Mouse (Mus musculus) WW6 (cell line): ENCODE measurements around the gene Dcbld1.
"Not testable (repeated sequence)": the region's sequence is repeated elsewhere in the genome, so short reads cannot be mapped to it uniquely, and the experiment has no call there.

Experiments
- DNase-seq: peaks from one replicate; pipeline ENCODE4 v3.0.0-alpha.2; 2013; ENCODE audit warnings: low read depth, low spot score

Dcbld1 gene

GRCm38 (mm10) chr10:52260209-52260608 is 26.8 kb downstream of the Dcbld1 start:
- DNase-seq = no peak

DNA sequence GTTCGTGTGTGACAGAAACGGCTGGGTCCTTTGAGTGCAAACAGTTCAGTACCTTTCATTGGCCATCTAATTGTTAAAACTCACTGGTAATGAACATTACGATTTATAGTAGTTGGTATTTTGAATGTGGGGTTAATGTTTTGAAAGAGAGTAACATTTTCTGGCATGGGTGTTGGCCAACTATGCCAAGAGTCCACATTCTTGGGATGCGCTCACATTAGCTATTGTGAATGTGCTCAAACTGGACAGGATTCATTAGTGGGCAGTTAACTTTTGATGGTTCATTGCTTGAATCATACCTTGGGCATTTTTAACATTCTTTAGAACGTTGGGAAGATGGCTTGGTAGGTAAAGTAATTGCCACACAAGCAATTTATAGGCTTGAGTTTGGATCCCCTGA is 30.7 kb downstream of the Dcbld1 start:
- no peak for DNase-seq

- no peak for DNase-seq
Measured at GRCm38 (mm10) chr10:52268879-52269278, 35.5 kb downstream of the Dcbld1 start.

DNA sequence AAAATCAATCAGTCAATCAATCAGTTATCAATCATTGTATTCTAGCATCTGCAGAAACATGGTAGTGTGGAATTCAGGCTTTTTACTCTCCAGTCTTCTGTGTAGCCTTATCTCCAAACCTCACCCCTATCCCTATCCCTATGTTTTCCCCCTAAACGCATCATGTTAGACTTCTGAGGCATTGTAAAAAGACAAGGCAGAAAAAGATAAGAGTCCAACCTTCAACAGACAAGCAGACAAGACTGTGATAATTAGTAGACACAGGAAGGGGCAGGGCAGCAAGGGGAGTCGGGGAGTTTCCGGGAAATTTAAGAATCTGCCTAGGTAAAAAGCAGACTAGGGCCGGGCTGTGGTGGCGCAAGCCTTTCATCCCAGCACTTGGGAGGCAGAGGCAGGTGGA is 38.0 kb downstream of the Dcbld1 start:
- DNase-seq = no peak

DNA sequence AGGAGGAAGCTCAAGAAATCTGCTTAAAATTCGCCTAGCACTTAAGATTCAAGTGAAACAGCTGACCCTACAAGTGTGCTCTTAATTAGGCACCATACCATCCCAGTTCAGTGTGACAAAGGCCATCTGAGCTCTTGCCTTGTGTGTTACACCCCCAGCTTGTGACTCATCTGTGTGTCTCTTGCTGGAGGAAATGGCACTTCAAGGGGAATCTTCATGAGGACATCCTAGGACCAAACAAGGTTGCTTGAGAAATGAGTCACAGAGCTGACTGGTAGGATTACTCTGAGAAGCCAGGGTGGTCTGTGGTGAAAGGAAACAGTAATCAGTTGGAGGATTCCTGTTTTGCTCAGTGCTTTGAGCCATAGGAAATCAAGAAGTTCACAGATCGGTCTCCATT is 39.6 kb downstream of the Dcbld1 start:
- DNase-seq = no peak

DNA sequence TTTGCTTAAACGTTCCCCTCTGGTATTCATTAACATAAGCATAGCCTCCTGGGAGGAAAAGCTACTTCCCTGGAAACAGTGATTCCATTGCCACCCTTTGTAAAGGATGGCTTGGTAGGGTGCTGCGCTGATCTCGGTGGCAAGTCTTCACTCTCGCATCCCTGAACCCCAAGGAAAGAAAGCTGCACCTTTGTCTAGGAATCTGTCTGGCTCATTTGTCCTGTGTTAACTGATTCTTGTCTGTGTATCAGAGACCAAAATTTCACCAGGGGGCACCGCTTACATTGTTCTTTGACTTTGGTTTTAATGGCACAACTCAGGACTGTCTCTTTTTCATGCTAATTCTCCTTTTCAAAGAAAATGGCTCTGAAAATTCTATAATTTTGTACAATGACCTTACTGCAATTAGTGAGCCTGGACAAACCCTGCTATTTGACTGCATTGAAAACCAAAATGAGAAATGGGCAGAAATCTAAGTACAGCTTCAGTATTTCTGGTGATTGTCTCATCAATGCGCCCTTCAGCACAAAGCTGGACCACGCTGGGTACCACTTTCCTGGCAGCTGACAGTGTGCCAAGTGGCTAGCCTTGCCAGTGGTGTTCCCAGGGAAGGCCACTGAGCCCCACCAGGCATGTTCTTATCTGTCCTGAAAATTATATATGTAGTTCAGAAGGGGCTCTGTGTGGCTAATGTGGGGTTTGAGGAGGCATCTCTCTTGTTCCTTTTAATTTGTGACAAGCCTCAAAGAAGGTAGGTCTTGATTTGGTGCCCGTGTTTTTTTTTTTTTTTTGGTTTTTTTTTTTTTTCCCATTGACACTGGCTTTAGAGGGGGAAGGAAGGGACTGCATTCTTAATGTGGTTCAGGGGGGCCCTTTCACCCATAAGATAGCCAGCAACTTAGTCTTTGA is 40.8 kb downstream of the Dcbld1 start:
- DNase-seq = peak; percentile 61

DNA sequence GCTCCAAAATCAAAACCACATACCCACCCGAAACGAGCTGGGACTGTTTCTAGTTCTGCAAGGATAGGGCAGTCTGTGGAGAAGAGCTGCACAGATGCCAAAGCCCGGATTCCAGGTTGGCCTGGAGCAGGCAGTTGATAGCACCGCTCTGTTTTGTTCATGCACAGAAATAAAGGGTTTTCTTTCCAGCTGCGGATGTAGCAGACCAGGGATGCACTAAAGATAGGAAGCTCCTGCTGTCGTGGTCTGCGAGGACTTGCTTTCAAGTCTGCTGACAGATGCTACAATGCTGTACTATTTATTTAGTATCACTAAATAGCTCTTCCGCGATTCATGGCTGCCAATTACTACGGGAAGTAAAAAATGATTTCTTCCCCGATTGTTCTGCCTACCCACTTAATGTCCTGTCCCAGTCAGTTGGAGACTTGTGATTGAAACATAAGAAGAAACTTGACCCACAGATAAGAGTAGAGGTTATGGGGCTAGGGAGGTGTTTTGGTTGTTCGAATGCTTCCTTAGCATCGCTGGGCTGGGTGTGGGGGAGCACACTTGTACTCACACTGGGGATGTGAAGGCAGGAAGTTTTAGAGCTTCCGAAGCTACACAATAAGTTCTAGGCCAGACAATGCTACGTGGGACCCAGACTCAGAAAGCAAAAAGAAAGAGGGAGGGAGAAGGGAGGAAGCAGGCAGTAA is 41.6 kb downstream of the Dcbld1 start:
- no peak for DNase-seq

- no peak for DNase-seq
Measured at GRCm38 (mm10) chr10:52276579-52276978, 43.2 kb downstream of the Dcbld1 start.

DNA sequence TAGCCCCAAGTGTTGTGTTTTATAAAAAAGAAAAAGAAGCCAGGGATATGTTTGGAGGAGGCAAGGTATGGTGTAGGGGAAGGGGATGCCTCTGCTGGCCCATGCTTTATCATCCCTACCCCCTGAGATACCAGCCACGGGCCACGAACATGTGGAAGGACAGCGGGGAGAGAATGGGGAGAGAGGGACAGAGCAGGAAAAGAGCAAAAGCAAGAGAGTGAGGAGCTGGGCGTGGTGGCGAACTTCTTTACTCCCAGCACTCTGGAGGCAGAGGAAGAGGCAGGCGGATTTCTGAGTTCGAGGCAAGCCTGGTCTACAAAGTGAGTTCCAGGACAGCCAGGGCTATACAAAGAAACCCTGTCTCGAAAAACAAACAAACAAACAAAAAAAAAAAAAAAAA is 44.1 kb downstream of the Dcbld1 start:
- not testable (repeated sequence) for DNase-seq

DNA sequence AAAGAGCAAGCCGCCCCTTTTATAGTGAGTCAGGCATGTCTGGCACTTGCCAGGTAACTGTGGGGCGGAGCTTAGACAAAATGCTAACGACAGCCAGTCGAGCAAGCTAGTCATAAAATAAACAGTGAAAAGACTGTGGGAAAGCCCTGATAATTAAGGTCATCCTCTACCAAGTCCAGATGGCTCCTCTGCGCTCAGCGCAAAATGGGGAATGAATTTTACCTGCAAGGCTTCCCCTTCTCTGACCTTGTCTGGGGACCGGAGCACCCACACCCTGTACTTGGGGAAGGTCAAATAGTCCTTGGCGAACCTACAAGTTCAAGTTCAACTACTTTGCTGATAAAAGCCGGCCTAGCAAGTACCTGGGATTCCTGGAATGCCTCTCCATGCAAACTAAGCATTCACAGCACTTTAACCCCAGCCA is 44.6 kb downstream of the Dcbld1 start:
- no peak for DNase-seq

DNA sequence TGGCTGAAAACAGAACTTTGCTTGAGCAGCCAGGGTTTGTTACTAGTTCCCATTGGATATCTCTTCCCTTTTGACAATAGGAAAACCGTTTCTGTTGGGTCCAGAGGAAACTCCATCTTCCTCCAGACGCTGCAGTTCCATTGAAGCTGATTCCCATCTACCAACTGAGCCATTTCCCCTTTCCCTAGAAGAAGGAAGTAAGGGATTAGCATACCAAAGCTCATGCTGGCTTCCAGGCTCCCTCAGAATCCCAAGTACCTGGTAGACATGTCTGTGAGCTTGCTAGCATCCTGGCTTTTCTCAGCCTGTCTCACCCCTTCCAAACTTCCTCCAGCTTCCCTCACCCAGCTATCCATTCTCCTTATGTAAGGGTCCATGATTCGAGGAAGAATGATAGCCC is 45.4 kb downstream of the Dcbld1 start:
- DNase-seq = no peak

- DNase-seq = no peak
Measured at GRCm38 (mm10) chr10:52279876-52280275, 46.5 kb downstream of the Dcbld1 start.

- DNase-seq = no peak
Measured at GRCm38 (mm10) chr10:52280623-52281022, 47.2 kb downstream of the Dcbld1 start.

DNA sequence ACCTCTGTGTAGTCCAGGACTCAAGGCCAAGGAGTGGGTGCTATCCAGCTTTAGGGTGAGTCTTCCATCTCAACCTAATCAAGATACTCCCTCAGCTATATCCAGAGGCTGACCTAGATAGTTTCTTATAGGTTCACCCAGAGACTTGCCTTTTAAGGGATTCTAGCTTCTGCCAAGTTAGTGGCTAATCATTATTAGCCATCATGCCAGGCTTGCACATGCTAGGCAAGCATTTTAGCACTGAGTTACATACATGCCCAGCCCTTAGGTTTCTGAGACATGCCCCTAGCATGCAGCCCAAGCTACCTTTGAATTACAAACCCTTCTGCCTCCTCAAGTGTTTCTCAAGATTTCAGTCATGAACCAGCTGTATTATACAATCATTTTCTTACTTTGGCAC is 47.9 kb downstream of the Dcbld1 start:
- no peak for DNase-seq

GRCm38 (mm10) chr10:52284578-52284977 is 51.2 kb downstream of the Dcbld1 start:
- DNase-seq = no peak

- no peak for DNase-seq
Measured at GRCm38 (mm10) chr10:52287852-52288533, 54.6 kb downstream of the Dcbld1 start.

DNA sequence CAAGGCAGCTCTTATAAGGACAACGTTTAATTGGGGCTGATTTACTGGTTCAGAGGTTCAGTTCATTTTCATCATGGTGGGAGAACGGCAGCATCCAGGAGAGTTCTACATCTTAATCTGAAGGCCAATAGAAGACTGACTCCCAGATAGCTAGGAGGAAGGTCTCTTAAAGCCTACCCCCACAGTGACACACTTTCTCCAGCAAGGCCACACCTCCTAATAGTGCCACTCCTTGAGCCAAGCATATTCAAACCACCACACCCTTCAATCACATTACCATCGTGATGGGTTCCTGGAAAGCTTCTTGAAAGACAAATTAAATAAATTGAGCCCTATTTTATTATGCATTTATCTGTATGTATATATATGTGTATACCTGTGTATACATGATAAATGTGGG is 55.8 kb downstream of the Dcbld1 start:
- DNase-seq = no peak

DNA sequence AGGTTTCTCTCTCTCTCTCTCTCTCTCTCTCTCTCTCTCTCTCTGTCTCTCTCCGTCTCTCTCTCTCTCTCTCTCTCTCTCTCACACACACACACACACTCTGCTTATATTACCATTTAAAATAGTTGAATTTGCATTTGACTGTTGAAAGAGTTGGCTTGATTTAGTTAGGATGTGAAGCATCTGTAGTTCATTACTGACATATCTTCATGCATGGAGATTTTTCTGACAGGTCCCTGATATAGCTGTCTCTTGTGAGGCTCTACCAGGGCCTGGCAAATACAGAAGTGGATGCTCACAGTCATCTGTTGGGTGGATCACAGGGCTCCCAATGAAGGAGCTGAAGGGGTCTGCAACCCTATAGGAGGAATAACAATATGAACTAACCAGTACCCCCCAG is 59.0 kb downstream of the Dcbld1 start:
- not testable (repeated sequence) for DNase-seq

GRCm38 (mm10) chr10:52293921-52294577 is 60.6 kb downstream of the Dcbld1 start:
- no peak for DNase-seq

- no peak for DNase-seq
Measured at GRCm38 (mm10) chr10:52295934-52296333, 62.5 kb downstream of the Dcbld1 start.

GRCm38 (mm10) chr10:52298568-52298967 is 65.1 kb downstream of the Dcbld1 start:
- not testable (repeated sequence) for DNase-seq

DNA sequence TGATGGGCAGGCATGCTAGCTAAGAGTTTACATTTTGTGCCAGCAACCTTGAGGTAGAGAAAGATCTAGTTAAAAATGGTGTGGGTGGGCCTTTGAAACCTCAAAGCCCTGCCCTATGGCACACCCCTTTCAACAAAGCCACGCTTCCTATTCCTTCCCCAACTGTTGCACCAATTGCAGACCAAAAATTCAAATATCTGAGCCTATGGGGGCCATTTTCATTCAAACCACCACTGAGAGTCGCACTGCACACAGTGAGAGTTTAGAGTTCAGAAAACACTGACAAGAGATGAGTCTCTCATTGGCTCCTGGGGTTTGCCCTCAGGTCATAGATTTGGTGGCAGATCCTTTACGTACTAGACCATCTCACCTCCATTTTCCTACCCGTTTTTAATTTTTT is 68.3 kb downstream of the Dcbld1 start:
- no peak for DNase-seq
